Mouse (Mus musculus) limb, embryonic 13.5 days (tissue): ENCODE measurements around the gene Tmem127. TPM values are rescaled to one million over a fixed set of nuclear protein-coding genes. Genes with fewer than 3 reads are reported as not detected.

Experiments
- ATAC-seq: fragments of 200-750 bp; cut with Nextera tagmentation; 2 replicates; pipeline ENCODE4 v1.8.0; 2017; ENCODE audit warnings: low read depth, moderate number of reproducible peaks, moderate TSS enrichment; ENCODE audit not compliant: low FRiP score
- H3K27ac ChIP-seq: fragments of 300-500 bp; sonication (generic); 2 replicates; pipeline ENCODE4 v1.5.1; 2015; ENCODE audit warnings: inconsistent platforms, mild to moderate bottlenecking, moderate library complexity
- H3K27me3 ChIP-seq: fragments of 300-500 bp; sonication (generic); 2 replicates; pipeline ENCODE4 v1.6.1; 2015; ENCODE audit warnings: mild to moderate bottlenecking, inconsistent platforms
- H3K36me3 ChIP-seq: fragments of 300-500 bp; sonication (generic); 2 replicates; pipeline ENCODE4 v1.6.1; 2015; ENCODE audit warnings: inconsistent platforms, mild to moderate bottlenecking, moderate library complexity
- H3K4me1 ChIP-seq: fragments of 300-500 bp; sonication (generic); 2 replicates; pipeline ENCODE4 v1.6.1; 2015; ENCODE audit warnings: inconsistent platforms
- H3K4me2 ChIP-seq: fragments of 300-500 bp; sonication (generic); replicated peaks from 2 replicates; pipeline ENCODE4 v1.6.1; 2015; ENCODE audit warnings: inconsistent platforms, mild to moderate bottlenecking, moderate library complexity
- H3K4me3 ChIP-seq: fragments of 300-500 bp; sonication (generic); 2 replicates; pipeline ENCODE4 v1.5.1; 2015; ENCODE audit warnings: moderate library complexity, mild to moderate bottlenecking, inconsistent platforms
- H3K9ac ChIP-seq: fragments of 300-500 bp; sonication (generic); 2 replicates; pipeline ENCODE4 v1.6.1; 2015; ENCODE audit warnings: mild to moderate bottlenecking, inconsistent platforms
- H3K9me3 ChIP-seq: fragments of 300-500 bp; sonication (generic); 2 replicates; pipeline ENCODE4 v1.6.1; 2016; ENCODE audit warnings: inconsistent platforms
- WGBS: fragments of 180-500 bp; shearing (Covaris S2); methylation state at CpG from one replicate; pipeline ENCODE4 v1.1.7; 2015; 5-methylcytosine and 5-hydroxymethylcytosine counted together
- polyA plus RNA-seq: library from polyadenylated mRNA; unstranded; fragments of >200 nt; fragmentation: Nextera tagmentation; extraction: Ambion mirVana; gene quantifications from 2 replicates; pipeline ENCODE4 v1.2.1, GENCODE M21; 2015

Gene Tmem127
- polyA plus RNA-seq, 1 experiment from 2014 or later, result 32.2 TPM

- ATAC-seq, result peak; percentile 64
- peak overlapping the region; percentile 48; the same call in 1 of the 2 replicates for H3K27ac ChIP-seq
- WGBS, result under 1% methylated on average over 39 of the region's 39 CpGs
Measured at GRCm38 (mm10) chr2:127248334-127249004, 761 bp downstream of the Tmem127 start.

DNA sequence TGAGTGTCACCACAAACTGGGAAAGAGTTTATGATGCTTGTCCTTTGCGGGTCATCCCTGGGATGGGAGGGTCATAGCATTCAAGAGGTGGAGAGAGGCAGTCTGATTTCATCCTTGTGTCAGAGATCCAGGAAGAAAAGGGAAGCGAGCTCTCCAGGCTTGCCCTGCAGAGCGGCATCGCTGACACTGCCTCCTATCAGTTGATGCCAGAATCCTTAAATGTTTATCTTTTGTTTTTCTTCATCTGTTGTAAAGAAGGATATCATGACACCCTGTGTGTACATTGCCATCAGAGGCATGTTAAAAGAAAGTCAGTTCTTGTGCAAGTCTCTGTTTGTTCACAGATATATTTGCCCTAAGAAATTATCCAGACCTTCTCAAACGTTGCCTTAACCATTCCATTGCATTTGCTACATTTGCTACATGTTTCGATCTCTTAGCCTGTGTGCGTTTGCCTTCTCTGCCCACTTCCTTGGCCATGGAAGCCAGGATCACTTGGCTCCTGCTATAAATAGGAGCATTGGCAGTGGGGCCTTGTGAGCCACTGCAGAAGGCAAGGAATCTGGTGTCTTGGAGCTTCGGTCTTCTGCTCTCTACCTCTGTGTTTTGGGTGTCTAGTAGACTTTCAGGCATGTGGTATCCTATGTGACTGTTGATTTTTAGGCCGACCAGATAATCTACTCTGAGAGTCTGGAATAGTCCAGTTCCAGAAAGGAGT, 2.7 kb downstream of the Tmem127 start:
- H3K9ac ChIP-seq, result no peak overlapping the region; the same call in 1 of the 2 replicates
- ATAC-seq, result no peak
- H3K27ac ChIP-seq, result no peak overlapping the region
- H3K4me1 ChIP-seq, result peaks cover 20% of the 10 kb centered on the region
- 93% methylated on average over 9 of the region's 9 CpGs for WGBS
- H3K4me3 ChIP-seq, result no peak overlapping the region
- no peaks in the 10 kb centered on the region for H3K9me3 ChIP-seq
- no peak overlapping the region for H3K4me2 ChIP-seq
- H3K36me3 ChIP-seq, result peaks cover 10% of the 10 kb centered on the region
- no peaks in the 10 kb centered on the region for H3K27me3 ChIP-seq

More at GRCm38 (mm10) chr2:127248334-127249004, 761 bp downstream of the Tmem127 start:
- H3K4me2 ChIP-seq, result peak overlapping the region; percentile 100
- H3K36me3 ChIP-seq, result peaks cover 30% of the 10 kb centered on the region
- H3K4me3 ChIP-seq, result peak overlapping the region; percentile 91
- peaks cover 20% of the 10 kb centered on the region for H3K4me1 ChIP-seq
- H3K9ac ChIP-seq, result peak overlapping the region; percentile 87
- no peaks in the 10 kb centered on the region for H3K9me3 ChIP-seq
- H3K27me3 ChIP-seq, result no peaks in the 10 kb centered on the region

- peaks cover 7% of the 10 kb centered on the region for H3K36me3 ChIP-seq
- no peak overlapping the region for H3K27ac ChIP-seq
Measured at GRCm38 (mm10) chr2:127251457-127251856, 3.7 kb downstream of the Tmem127 start.

DNA sequence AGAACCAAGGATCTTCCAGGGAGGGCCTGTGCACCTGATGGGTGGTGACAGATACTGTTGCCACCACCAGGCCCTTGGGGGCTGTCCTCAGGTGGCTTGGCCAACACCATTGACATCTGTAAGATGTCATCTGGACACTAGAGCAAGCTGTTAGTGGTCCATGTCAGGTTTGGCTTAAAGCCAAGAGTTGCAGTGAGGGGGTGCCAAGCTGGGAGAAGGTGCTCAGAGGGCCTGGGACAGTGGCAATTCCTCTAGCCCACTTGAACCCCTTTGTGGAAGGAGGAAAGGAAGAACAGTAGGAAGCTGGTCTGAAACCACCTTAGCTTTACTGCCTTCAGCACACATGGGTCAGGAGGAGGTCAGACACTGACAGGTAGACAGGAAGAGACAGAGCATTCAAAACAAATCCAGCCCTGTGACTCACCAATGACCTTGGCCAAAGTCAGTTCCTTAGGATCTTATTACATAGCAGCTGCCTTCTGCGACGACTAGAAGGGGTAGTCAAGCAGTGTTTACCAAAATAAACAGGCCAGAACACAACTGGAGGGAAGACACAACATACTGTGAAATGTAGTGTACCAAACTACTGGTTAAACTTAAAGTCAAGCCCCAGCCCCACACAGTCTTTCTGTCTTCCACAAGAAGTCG, 4.3 kb downstream of the Tmem127 start:
- no peak for ATAC-seq
- WGBS, result 64% methylated on average over 3 of the region's 3 CpGs
- no peak overlapping the region for H3K4me3 ChIP-seq

More at GRCm38 (mm10) chr2:127251457-127251856, 3.7 kb downstream of the Tmem127 start:
- Histone ChIP-seq H3K27me3 (no peaks in the 10 kb centered on the region), H3K4me2 (no peak overlapping the region), H3K9ac (peak overlapping the region; percentile 19), H3K4me3 (no peak overlapping the region), H3K4me1 (peaks cover 17% of the 10 kb centered on the region), H3K9me3 (no peaks in the 10 kb centered on the region)
- WGBS, result 83% methylated on average over 3 of the region's 3 CpGs
- ATAC-seq, result no peak

DNA sequence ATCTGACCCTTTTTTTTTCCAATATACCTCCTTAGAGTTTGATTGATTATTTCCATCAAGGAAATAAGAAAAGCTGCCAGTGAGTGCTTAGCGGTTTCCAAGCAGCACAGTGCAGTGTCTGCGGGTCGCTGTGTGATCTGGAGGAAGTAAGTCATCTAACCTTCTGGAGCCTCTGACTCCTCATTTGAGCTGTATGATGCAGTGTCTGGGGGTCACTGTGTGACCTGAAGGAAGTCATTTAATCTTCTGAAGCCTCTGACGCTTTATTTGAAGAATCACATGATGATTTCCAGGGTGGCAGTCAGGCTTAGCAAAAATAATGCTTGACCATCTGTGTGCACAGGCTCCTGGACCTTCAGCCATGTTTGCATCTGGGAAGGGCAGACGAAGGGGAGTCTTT, 5.1 kb downstream of the Tmem127 start:
- H3K27ac ChIP-seq, result no peak overlapping the region
- no peak overlapping the region for H3K4me3 ChIP-seq
- peaks cover 20% of the 10 kb centered on the region for H3K36me3 ChIP-seq
- H3K9me3 ChIP-seq, result no peaks in the 10 kb centered on the region
- no peak for ATAC-seq
- H3K27me3 ChIP-seq, result no peaks in the 10 kb centered on the region
- peaks cover 11% of the 10 kb centered on the region for H3K4me1 ChIP-seq
- no peak overlapping the region for H3K9ac ChIP-seq
- WGBS, result 69% methylated on average over 5 of the region's 5 CpGs
- no peak overlapping the region for H3K4me2 ChIP-seq

More for the DNA sequence above, 4.3 kb downstream of the Tmem127 start:
- no peak overlapping the region for H3K4me2 ChIP-seq
- peaks cover 12% of the 10 kb centered on the region for H3K4me1 ChIP-seq
- H3K27ac ChIP-seq, result no peak overlapping the region
- H3K27me3 ChIP-seq, result no peaks in the 10 kb centered on the region
- H3K9ac ChIP-seq, result peak overlapping the region; percentile 19
- H3K36me3 ChIP-seq, result peaks cover 12% of the 10 kb centered on the region
- no peaks in the 10 kb centered on the region for H3K9me3 ChIP-seq

DNA sequence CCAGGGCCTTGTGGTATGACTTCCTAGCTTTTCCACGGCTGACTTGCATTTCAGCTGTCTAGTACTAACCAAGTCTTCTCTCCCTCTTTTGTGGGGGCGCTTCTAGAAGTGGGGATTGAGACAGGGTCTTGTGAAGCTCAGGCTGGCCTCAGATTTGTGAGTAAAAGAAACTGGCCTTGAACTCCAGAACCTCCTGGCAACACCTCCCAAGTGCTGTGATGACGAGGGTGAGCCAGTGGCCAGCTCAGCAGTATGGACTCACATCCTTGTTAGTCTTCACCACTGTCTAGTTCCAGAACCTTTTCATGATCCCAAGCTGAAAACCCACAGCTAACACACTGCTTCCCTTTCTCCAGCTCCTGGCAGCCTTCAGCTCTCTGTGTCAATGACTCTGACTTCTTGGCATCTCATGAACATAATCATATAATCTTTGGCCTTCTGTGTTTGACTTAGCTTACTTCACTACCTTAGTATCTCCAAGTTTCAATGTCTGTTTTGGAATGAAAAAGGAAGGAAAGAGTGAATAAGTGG, 7.0 kb downstream of the Tmem127 start:
- ATAC-seq, result no peak
- H3K9ac ChIP-seq, result no peak overlapping the region
- no peaks in the 10 kb centered on the region for H3K4me1 ChIP-seq
- no peaks in the 10 kb centered on the region for H3K27me3 ChIP-seq
- WGBS, result 80% methylated on average over 3 of the region's 3 CpGs
- peaks cover 38% of the 10 kb centered on the region for H3K36me3 ChIP-seq
- no peak overlapping the region for H3K4me3 ChIP-seq
- H3K9me3 ChIP-seq, result no peaks in the 10 kb centered on the region
- no peak overlapping the region for H3K27ac ChIP-seq
- H3K4me2 ChIP-seq, result no peak overlapping the region

DNA sequence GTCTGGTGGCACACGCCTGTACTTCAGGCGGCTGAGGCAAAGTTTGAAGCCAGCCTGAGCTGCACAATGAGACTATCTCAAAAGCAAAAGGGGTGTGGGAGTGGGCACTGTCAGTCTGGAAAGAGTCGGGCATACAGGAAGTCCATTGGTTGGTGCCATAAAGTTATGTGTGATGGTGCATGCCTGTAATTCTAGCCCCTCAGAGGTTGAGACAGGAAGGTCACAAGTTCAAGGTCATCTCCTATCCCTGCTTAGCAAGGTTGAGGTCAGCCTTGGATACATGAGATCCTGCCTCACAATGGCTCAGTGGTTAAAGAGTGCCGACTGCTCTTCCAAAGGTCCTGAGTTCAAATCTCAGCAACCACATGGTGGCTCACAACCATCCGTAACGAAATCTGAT, 7.6 kb downstream of the Tmem127 start:
- H3K4me3 ChIP-seq, result no peak overlapping the region
- H3K36me3 ChIP-seq, result peaks cover 43% of the 10 kb centered on the region
- no peaks in the 10 kb centered on the region for H3K27me3 ChIP-seq
- no peaks in the 10 kb centered on the region for H3K9me3 ChIP-seq
- ATAC-seq, result no peak
- no peak overlapping the region for H3K9ac ChIP-seq
- 82% methylated on average over 6 of the region's 6 CpGs for WGBS
- H3K4me2 ChIP-seq, result no peak overlapping the region
- H3K4me1 ChIP-seq, result no peaks in the 10 kb centered on the region
- H3K27ac ChIP-seq, result no peak overlapping the region

GRCm38 (mm10) chr2:127259340-127259739, 11.6 kb downstream of the Tmem127 start:
- H3K9me3 ChIP-seq, result no peaks in the 10 kb centered on the region
- WGBS, result 91% methylated on average over 5 of the region's 5 CpGs

DNA sequence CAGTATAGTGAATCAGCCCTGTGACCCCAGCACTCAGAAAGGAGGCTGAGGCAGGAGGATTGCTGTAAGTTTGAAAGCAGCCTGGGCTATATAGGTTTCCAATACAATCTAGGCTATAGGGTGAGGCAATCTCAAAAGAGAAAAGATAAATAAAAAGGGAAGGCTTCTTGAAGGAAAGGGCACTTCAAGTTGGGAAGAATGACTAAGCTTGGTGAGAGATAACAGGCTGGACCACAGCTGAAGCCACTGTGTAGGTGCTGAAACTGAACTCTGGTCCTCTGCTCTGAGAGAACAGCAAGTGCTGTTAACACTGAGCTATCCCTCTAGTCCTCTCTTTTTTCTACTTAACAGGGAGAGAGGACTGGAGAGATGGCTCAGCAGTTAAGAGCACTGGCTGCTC, 14.8 kb downstream of the Tmem127 start:
- Histone ChIP-seq H3K4me1 (no peaks in the 10 kb centered on the region), H3K36me3 (peaks cover 26% of the 10 kb centered on the region), H3K9ac (no peak overlapping the region), H3K27ac (no peak overlapping the region), H3K27me3 (no peaks in the 10 kb centered on the region), H3K9me3 (no peaks in the 10 kb centered on the region), H3K4me2 (no peak overlapping the region), H3K4me3 (no peak overlapping the region)
- ATAC-seq, result no peak

More at GRCm38 (mm10) chr2:127259340-127259739, 11.6 kb downstream of the Tmem127 start:
- ATAC-seq, result no peak
- Histone ChIP-seq H3K4me1 (no peaks in the 10 kb centered on the region), H3K9ac (no peak overlapping the region), H3K27ac (no peak overlapping the region), H3K4me2 (no peak overlapping the region), H3K27me3 (no peaks in the 10 kb centered on the region), H3K36me3 (peaks cover 44% of the 10 kb centered on the region), H3K4me3 (no peak overlapping the region)

DNA sequence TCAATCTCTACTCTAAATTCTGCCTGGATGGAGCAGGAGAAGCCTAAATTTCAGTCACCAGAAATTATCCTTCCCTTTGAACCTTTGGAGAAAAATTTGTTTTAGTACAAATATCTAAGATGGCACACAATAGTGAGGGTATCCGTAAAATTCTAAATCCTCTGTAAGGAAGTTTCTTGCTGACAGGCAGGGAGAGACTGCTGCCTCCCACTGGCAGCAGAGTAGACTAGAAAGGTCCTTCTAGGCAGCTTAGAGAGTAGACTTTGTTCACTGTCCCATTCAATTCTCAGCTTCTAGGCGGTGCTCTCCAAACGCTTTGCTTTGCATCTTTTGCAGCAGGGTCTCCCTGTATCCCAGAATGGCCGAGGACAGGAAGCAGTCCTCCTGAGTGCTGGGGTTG, 20.1 kb downstream of the Tmem127 start:
- Histone ChIP-seq H3K36me3 (peaks cover 4% of the 10 kb centered on the region), H3K27ac (no peak overlapping the region), H3K4me1 (peaks cover 8% of the 10 kb centered on the region), H3K9ac (no peak overlapping the region), H3K4me2 (no peak overlapping the region), H3K9me3 (no peaks in the 10 kb centered on the region), H3K27me3 (no peaks in the 10 kb centered on the region), H3K4me3 (no peak overlapping the region)
- WGBS, result 49% methylated on average over 4 of the region's 4 CpGs
- no peak for ATAC-seq

DNA sequence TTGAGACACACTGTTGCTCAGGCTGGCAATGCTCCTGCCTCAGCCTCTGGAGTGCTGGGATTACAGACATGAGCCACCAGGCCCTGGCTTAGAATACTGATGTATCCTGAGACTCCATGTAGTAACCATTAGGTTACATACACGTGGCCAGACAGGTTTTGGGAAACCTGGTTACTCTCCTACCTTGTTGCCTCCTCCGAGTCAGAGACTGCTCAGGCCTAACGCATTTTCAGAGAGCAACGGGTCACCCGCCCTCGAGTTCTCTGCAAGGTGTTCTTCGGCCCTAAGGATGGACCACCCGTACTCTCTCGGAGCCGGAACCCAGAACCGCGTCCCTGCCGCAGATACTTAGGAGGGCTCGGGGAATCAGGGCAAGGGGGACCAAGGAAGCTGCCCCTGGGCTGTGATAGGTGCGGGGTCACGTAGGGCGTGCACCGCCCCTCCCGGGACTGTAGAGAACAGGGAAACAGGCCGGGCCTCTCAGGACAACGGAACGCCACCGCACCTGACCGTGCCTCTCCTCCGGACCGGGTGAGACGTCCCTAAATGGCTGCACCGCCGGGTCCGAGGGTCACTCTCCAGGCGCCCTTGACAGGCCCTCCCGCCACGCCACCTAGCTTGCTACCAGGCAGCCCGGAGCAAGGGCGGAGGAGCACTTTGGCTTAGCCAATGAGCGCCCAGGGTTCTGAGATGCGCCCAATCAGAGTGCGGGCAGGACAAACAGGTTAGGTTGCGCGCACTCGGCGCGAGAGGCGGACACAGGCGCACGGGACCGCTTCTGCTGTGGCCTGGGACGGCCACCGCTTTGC, 22.0 kb downstream of the Tmem127 start, which contains the start of gene Stard7:
Gene Stard7 (plus strand): TSS at position 728 of the 809 bp plus-strand sequence.
- Histone ChIP-seq H3K9ac (peak within 1 kb of the TSS; percentile 91), H3K36me3 (peaks cover 10% of the 10 kb centered on the region), H3K4me2 (peak within 1 kb of the TSS; percentile 72), H3K4me3 (peak within 1 kb of the TSS; percentile 95), H3K27ac (peak within 1 kb of the TSS; percentile 95), H3K9me3 (no peaks in the 10 kb centered on the region), H3K4me1 (peaks cover 11% of the 10 kb centered on the region), H3K27me3 (no peaks in the 10 kb centered on the region)
- ATAC-seq, result peak; percentile 99
- under 1% methylated on average over 49 of the region's 49 CpGs for WGBS
